Comparison of ENCODE assay signal across 8 mouse cellular contexts in genomic region chr12:40220001-40220570, GRCm38 (mm10). TPM values are rescaled to one million over a fixed set of nuclear protein-coding genes. Genes with fewer than 3 reads are reported as not detected.
DNase-seq lines count a peak whose midpoint lies in the region; ATAC-seq lines count a peak whose summit lies in the region.

No protein-coding gene starts in this region.

- H3K36me3 ChIP-seq in neural tube, embryonic 11.5 days (ENCODE audit: control insufficient read depth, insufficient read depth, low read length), result peaks cover 2% of the 10 kb centered on the region; the same call in 1 of the 2 replicates
- peaks cover 31% of the 10 kb centered on the region for H3K36me3 ChIP-seq in embryonic facial prominence, embryonic 10.5 days (replicated peaks)
- peaks cover 25% of the 10 kb centered on the region for H3K36me3 ChIP-seq in heart, embryonic 14.5 days (ENCODE audit: control insufficient read depth, insufficient read depth, low read length)

- WGBS in neural tube, embryonic 11.5 days, result 64% methylated on average over 3 of the region's 3 CpGs
- 64% methylated on average over 3 of the region's 3 CpGs for WGBS in embryonic facial prominence, embryonic 10.5 days
- WGBS in heart, embryonic 14.5 days, result 24% methylated on average over 3 of the region's 3 CpGs

- H3K4me3 ChIP-seq in neural tube, embryonic 11.5 days (ENCODE audit: low read depth, low read length), result peak overlapping the region; percentile 18
- H3K4me3 ChIP-seq in embryonic facial prominence, embryonic 10.5 days, result peak overlapping the region; percentile 94
- H3K4me3 ChIP-seq in heart, embryonic 14.5 days (ENCODE audit: control insufficient read depth in 1 of 2, insufficient read depth in 1 of 2, low read depth in 1 of 2, low read length in 2 of 2), result peak overlapping the region; percentile 29 to 98

- H3K4me1 ChIP-seq in neural tube, embryonic 11.5 days (ENCODE audit: control insufficient read depth, insufficient read depth, low read length), result peaks cover 20% of the 10 kb centered on the region
- H3K4me1 ChIP-seq in embryonic facial prominence, embryonic 10.5 days, result peaks cover 18% of the 10 kb centered on the region
- peaks cover 5 to 21% of the 10 kb centered on the region in 2 experiments for H3K4me1 ChIP-seq in heart, embryonic 14.5 days (ENCODE audit: control insufficient read depth in 2 of 2, insufficient read depth in 2 of 2, low read length in 2 of 2)

- peak overlapping the region; percentile 48 for H3K4me2 ChIP-seq in neural tube, embryonic 11.5 days (ENCODE audit: low read depth)
- H3K4me2 ChIP-seq in heart, embryonic 14.5 days (ENCODE audit: low read length), result peak overlapping the region; percentile 74

- no peaks in the 10 kb centered on the region for H3K27me3 ChIP-seq in neural tube, embryonic 11.5 days (ENCODE audit: control insufficient read depth, insufficient read depth, low read length)
- no peaks in the 10 kb centered on the region for H3K27me3 ChIP-seq in embryonic facial prominence, embryonic 10.5 days (replicated peaks; ENCODE audit: low read depth, poor library complexity, severe bottlenecking)
- H3K27me3 ChIP-seq in heart, embryonic 14.5 days (ENCODE audit: control insufficient read depth, insufficient read depth, low read length), result no peaks in the 10 kb centered on the region

- no peak for DNase-seq in neural tube, embryonic 11.5 days (ENCODE audit: low spot score)
- DNase-seq in neural tube, embryonic 10.5 days (ENCODE audit: extremely low spot score, low spot score), result no peak
- no peak for DNase-seq in embryonic facial prominence, embryonic 10.5 days (ENCODE audit: low spot score)
- peak; percentile 27 for DNase-seq in kidney, postnatal 10 days
- DNase-seq in lung, postnatal 36 days, result peak; percentile 62
- no peak for DNase-seq in frontal cortex, postnatal 14 days (ENCODE audit: low spot score in 2 of 2)
- DNase-seq in frontal cortex, adult 2 months (ENCODE audit: extremely low spot score in 1 of 2, low spot score in 1 of 2), result no peak

- H3K9me3 ChIP-seq in neural tube, embryonic 11.5 days (ENCODE audit: control insufficient read depth, low read length), result no peaks in the 10 kb centered on the region
- H3K9me3 ChIP-seq in embryonic facial prominence, embryonic 10.5 days, result no peaks in the 10 kb centered on the region
- no peaks in the 10 kb centered on the region for H3K9me3 ChIP-seq in heart, embryonic 14.5 days (ENCODE audit: control insufficient read depth, low read length)

- no peak for ATAC-seq in neural tube, embryonic 11.5 days (ENCODE audit: insufficient read depth, low FRiP score, low TSS enrichment)
- ATAC-seq in heart, embryonic 14.5 days (ENCODE audit: insufficient number of reproducible peaks, insufficient read depth, low FRiP score, low read depth), result no peak

- H3K9ac ChIP-seq in neural tube, embryonic 11.5 days (ENCODE audit: low read length), result no peak overlapping the region
- peak overlapping the region; percentile 99 for H3K9ac ChIP-seq in heart, embryonic 14.5 days (ENCODE audit: low read length)

- no peak overlapping the region for H3K27ac ChIP-seq in neural tube, embryonic 11.5 days (ENCODE audit: low read depth, low read length)
- no peak overlapping the region for H3K27ac ChIP-seq in embryonic facial prominence, embryonic 10.5 days (replicated peaks)
- H3K27ac ChIP-seq in heart, embryonic 14.5 days (replicated peaks in 1 of 2; ENCODE audit: control insufficient read depth in 1 of 2, insufficient read depth in 1 of 2, low read depth in 2 of 2, low read length in 2 of 2), result peak overlapping the region; percentile 44 to 55; a peak in 3 of 4 replicates

RNA-seq across cellular contexts. Expression of gene Lsmem1, which starts 20.8 kb away (rescaled TPM):
- polyA plus RNA-seq in neural tube, embryonic 11.5 days (2014; fragmentation: Nextera tagmentation; extraction: Ambion mirVana), result 0.32 and 0.39 TPM in 2 replicates
- polyA plus RNA-seq in embryonic facial prominence, embryonic 10.5 days (2016; fragmentation: Nextera tagmentation; extraction: Ambion mirVana), result not detected in 2 replicates
- polyA plus RNA-seq in heart, embryonic 14.5 days (2014; fragmentation: Nextera tagmentation; extraction: Ambion mirVana), result 39.3 and 41.1 TPM in 2 replicates
- polyA plus RNA-seq in frontal cortex, adult 2 months (2012; rRNA removed), result 2.1 TPM in 2 replicates

RNA-seq across cellular contexts. Expression of gene Ifrd1, which starts 28.2 kb away (rescaled TPM):
- 171 and 188 TPM in 2 replicates for polyA plus RNA-seq in neural tube, embryonic 11.5 days (2014; fragmentation: Nextera tagmentation; extraction: Ambion mirVana)
- 111 and 116 TPM in 2 replicates for polyA plus RNA-seq in embryonic facial prominence, embryonic 10.5 days (2016; fragmentation: Nextera tagmentation; extraction: Ambion mirVana)
- 93.7 and 95.7 TPM in 2 replicates for polyA plus RNA-seq in heart, embryonic 14.5 days (2014; fragmentation: Nextera tagmentation; extraction: Ambion mirVana)
- 50.8 and 72.4 TPM in 2 replicates for polyA plus RNA-seq in frontal cortex, adult 2 months (2012; rRNA removed)

Comparison
In these comparisons a context has a peak if more than half of its experiments do, and no peak if none do; other contexts are left out.
1. DNase-seq: peak in kidney, postnatal 10 days (single experiment) and lung, postnatal 36 days (single experiment); none in neural tube, embryonic 11.5 days (single experiment), neural tube, embryonic 10.5 days (single experiment), embryonic facial prominence, embryonic 10.5 days (single experiment), frontal cortex, postnatal 14 days (0 of 2) and frontal cortex, adult 2 months (0 of 2).
2. H3K27ac ChIP-seq: peak in heart, embryonic 14.5 days (2 of 2); none in neural tube, embryonic 11.5 days (single experiment) and embryonic facial prominence, embryonic 10.5 days (single experiment).
3. H3K4me3 ChIP-seq: peak in every context shown above with its lines; median percentile 94 in embryonic facial prominence, embryonic 10.5 days; 64 in heart, embryonic 14.5 days; 18 in neural tube, embryonic 11.5 days.
4. RNA of gene Lsmem1, which starts 20.8 kb away (polyA plus RNA-seq): 39.3 to 41.1 TPM in heart, embryonic 14.5 days; 2.1 TPM in frontal cortex, adult 2 months, 0.32 to 0.39 TPM in neural tube, embryonic 11.5 days and not detected in embryonic facial prominence, embryonic 10.5 days; every median in the first group is over 10 times any median in the second.